Mouse (Mus musculus) gastrocnemius, postnatal 4 days (tissue): Measurements from ENCODE around the gene Supt7l. TPM values are rescaled to one million over a fixed set of nuclear protein-coding genes. Genes with fewer than 3 reads are reported as not detected.
"Not testable (repeated sequence)": the region's sequence is repeated elsewhere in the genome, so short reads cannot be mapped to it uniquely, and the experiment has no call there.

ENCODE experiments used
- DNase-seq, 2 experiments: peaks; one replicate each; pipeline ENCODE4 v3.0.0; 2021 to 2022; ENCODE audit warnings: low spot score in 2 of 2, mixed read lengths in 2 of 2
- long read RNA-seq, 2 experiments: library from polyadenylated mRNA; stranded (forward); transcript quantifications; one replicate each; pipeline ENCODE4 v2.0.0; 2021
- total RNA-seq, 2 experiments: library from RNA; stranded (reverse); gene quantifications; 2 replicates each; pipeline ENCODE4 v1.2.3; 2021

The Supt7l gene
- 10 to 100 TPM; 14.0 to 15.1 TPM for total RNA-seq
- long read RNA-seq, experiment 1, transcript Supt7l-201 (5 exons, 2,693 nt): major isoform, 12 of 15 reads
- long read RNA-seq, experiment 1, partial matches to known transcripts: 2 of 15 reads
- long read RNA-seq, experiment 1, other reads (novel, unspliced or antisense): 1 of 15 reads
- long read RNA-seq, experiment 2, transcript Supt7l-201 (5 exons, 2,693 nt): major isoform, 19 of 28 reads
- long read RNA-seq, experiment 2, partial matches to known transcripts: 3 of 28 reads
- long read RNA-seq, experiment 2, other reads (novel, unspliced or antisense): 3 of 28 reads

DNA sequence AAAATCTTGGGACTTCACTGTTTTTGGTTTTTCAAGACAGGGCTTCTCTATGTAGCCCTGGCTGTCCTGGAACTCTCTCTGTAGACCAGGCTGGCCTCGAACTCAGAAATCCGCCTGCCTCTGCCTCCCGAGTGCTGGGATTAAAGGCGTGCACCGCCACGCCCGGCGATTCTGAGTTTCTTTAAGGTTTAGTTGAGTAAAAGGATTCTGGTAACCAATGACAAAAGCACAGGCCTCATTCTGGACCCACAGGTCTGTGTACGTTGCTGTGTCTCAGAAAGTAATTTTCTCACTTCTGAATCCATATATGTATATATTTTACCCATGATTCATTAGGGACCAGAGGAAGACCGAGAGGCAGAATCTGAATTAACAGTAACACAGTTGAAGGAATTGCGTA is at the start of gene Supt7l:
Supt7l (minus strand) TSS at position 101 of the 400 bp plus-strand sequence.
- not testable (repeated sequence) for DNase-seq

DNA sequence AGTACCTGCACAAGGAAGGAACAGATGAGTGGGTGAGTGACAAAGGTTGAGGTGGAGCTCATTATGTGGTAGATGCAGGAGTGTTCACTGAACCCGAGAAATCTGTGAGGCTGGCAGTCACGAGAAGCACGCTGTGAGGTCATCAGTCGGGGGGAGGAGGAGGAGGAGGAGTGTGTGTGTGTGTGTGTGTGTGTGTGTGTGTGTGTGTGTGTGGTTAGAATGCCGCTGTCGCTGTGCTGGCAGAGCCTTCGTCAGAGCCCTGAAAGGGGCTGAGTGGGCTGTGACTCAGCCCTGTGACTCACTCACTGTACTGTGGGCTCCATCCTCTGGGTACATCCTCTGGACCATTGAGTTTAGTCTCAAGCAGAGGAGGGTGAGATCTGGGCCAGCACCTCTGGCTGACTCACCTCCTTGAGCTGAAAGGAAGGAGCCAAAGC is 49.0 kb upstream of the Supt7l start:
- no peak for DNase-seq

DNA sequence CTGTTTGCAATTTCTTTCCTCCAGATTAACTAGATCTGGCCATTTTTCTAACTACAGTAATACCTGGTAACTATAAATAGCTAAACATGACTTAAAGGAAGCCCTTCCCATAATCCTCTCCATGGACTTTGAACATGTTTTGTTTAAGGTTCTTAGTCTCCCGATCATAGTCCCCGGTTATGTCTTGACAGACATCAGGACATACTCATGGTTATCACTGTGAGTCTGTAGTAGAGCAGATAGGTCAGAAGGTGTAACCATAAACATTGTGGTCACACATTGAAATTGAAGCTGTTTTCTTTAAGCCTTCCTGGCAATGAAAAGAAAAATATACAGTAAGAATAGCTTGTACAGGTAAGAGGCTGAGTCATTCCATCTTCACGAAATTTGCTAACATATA is 46.1 kb upstream of the Supt7l start:
- no peak for DNase-seq

DNA sequence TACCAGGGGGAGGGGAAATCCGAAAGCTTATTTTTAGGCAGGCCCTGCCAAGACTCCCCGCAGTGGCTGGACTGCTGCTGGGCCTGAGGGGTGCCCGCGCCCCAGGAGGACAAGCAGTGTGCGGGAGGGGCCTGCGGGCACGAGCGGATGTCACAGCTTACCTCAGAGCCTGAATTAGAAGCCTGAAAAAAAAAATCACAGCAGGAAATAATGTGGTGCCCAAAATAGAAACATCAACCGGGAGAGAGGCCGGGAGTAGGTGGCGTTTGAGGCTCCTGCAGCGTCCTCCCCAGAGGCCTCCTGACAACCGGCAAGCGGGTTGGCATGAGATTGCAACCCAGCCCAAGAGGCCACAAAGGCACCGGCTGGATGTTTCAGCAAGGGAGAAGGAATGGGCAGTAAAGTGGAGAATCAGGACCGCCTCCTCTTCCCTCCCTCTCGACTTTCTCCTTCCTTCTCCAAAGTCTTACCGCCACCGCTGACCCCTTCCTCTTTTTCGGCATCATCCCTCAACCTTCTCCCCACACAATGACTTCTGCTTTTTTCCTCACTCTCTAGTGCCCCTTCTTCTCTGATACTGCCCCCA is 43.5 kb upstream of the Supt7l start:
- no peak for DNase-seq

DNA sequence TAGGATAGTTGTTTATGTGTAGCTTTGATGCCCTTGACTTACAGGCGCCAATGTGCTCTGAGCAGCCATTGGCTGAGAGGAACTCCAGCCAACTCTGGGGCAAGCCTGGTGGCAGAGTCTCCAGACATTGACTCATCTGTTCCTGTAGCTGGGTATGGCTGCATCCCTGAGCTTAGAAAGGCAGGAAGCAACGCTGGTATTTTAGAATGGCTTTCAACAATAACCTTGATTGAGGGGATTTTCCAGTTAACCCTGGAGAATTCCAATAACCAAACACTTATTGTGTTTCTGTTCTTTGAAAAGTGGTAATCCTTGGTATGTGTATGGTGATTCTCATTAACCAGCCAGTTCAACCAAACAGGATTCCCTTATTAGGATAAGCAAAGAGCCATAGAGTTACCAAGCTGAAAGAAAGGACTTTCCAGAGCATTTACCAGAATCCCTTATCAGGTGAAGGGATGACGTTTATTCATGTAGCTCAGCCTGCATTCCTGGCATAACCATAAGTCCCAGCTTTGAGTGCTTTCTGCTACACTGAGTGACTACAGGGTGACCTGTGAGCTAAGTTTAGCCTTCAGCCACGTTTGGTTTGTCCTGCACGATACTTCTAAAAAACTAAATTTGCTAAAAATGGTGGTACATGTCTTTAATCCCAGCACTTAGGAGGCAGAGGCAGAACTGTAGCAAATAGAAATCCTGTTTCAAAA is 40.5 kb upstream of the Supt7l start:
- DNase-seq: no peak

DNA sequence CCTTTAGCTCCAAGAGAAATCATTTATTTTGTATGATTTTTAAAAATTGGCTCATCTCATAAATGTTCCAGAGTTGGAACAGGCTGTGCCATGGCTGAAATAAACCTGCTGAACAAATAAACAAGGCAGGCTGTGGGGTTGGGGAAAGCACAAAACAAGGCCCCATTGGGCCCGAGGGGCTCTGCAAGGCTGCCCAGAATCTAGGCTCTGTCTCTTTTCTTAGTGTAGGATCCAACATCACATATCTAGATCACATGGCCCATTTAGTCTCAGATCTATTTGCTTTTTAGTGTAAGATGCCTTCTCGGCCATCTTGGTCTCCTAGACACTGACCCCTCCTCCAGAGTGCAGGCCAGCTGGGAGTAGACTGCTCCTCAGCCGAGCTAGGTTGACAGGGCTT is 38.9 kb upstream of the Supt7l start:
- DNase-seq: no peak

DNA sequence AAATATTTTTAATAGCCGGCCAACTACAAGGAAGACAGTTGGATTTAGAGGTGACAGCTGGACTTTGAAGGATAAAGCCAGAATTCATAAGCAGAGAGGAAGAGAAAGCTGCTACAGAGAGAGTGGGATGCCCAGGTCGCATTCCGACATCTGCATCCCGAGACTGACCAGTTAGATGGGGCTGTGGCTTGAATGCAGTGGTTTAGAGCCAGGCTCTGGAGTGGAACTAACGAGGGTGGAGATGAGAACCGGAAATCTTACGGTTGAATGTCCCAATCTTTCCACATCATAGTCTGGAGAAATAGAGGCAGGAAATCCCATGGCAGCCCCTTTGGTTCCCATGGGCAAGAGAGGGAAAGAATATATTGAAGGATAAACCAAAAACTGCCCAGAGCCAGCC is 38.4 kb upstream of the Supt7l start:
- DNase-seq: no peak

DNA sequence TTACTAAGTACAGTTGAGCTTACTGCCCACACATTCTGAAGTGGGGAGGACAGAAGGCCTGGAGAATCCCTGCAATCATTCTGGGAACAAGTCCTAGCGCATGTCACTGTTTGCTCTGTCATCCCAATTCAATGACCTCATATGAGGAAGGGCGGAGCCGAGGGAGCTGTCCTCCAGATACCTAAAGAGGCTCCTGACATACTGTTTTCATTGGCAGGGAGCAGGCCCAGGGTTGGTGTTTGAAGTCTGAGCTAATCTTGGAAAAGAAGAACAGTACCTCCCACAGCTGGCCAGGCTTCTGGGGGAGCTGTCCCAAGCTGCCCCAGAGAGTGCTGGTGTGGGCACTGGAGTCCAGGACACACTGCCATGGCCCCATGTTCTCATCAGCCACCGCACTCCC is 37.4 kb upstream of the Supt7l start:
- DNase-seq: no peak

DNA sequence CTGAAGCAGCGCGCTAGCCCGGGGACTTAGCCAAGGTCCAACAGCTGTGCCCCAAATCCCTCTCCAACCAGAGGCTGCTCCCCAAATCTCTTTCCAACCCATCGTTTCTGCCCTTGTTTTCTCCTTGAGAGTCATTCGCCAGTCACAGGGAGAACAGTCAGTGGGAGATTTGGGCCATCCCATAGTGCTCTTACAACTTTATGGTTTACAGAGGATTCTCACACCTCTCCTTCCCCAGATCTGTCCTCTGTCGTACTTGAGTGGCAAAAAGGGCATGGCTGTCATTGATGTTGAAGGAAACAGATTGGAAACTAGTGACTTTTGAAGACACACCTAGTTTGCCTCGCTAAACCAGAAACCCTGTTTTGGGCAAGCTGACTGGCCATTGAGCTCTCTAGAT is 36.3 kb upstream of the Supt7l start:
- DNase-seq: no peak

DNA sequence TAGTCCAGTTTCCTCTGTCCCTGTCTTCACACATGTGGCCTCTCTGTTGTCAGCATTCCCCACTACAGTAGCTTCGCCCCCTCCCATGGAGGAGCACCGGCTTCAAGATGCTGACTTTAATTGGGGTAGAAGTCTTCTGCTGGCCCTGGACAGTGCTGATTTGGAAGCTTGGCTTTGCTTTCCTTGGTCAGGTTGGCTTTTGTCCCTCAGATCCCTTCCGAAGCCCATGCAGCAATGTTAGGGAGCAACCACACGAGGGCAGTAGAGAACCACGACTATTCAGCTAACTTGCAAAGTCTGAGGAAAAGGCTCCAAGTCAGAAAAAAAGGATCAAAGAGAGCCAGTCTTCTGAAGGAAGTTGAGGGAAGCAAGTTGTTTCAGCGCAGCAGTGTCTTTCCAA is 35.9 kb upstream of the Supt7l start:
- DNase-seq: peak; percentile 45 to 68

DNA sequence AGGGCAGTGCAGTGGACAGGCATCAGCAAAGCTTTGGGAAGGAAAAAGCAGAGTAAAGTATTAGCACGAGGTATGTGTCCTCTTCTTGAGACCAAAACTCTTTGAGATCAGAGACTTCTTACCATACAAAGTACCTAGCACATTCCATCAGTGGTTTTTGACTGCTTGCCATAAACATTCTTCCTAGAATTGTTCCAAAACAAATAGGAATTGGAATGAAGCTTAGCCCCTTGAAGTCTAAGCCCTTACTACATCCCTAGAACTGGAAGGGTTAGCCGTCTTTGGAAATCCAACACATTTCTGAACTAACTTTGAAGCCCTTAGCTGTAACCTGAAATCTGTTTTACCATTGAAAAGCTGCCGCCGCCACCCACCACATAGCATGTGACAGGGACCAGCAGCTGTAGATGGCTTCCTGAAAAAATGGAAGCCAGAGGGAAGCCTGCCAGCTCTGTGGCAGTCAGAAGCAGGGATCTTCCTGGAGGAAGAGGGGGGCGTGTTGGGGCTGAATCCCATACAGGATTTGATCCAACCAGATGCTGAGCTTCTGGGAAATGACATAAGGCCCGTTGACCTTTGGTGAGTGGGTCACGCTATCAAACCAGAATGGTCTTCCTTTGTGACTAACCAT is 34.5 kb upstream of the Supt7l start:
- peak in 1 of 2 experiments; percentile 41 for DNase-seq

DNA sequence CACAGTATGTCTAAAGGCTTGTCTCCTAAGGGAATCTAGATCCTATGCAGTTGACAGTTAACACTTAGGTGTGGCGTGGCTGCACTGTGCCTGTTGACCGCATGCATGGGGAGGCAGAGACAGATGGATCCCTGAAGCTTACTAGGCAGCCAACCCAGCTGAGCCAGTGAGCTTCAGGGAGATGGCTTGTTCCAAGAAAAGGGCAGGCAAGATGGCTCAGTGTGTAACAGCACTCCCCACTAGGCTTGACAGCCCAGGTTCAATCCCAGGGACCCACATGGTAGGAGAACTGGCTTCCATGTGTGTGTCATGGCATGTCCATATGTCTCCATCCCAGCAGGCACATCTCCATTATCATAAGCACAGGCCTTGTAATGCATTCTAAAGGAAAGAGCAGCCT is 32.7 kb upstream of the Supt7l start:
- DNase-seq: no peak

DNA sequence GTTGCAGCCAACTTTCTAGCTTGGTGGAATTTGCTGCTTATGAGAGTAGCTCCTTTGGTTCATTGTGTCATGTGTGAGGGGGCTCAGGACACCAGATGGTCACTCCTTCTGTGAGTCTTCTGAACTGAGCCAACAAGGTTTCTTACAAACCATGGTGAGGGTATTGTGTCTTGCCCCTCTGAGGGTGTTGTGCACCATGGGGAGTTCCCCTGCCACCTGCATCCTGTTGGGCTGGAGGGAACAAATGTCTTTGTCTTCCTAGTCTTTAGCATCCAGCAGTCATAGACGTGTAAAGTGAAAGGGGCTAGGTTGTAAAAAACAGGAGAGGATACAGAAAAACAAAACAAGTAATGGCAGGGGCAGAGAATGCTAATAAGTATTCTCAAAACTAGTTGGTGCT is 31.8 kb upstream of the Supt7l start:
- no peak for DNase-seq

DNA sequence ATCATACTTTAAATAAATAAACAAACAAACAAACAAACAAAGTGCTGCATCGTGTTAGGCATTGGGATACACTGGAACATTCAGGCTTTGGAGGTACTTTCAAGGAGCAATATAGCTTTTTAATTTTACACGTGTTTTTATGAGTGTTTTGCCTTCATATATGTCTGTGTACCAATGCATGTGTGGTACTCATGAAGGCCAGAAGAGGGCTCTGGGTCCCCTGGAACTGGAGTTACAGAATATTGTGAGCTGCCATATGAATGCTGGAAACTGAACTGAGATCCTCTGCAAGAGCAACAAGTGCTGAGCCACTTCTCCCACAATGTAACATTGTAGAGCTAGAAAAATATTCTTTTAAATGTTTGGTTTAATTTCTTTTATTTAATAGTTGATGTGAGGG is 7.6 kb upstream of the Supt7l start:
- DNase-seq: no peak

DNA sequence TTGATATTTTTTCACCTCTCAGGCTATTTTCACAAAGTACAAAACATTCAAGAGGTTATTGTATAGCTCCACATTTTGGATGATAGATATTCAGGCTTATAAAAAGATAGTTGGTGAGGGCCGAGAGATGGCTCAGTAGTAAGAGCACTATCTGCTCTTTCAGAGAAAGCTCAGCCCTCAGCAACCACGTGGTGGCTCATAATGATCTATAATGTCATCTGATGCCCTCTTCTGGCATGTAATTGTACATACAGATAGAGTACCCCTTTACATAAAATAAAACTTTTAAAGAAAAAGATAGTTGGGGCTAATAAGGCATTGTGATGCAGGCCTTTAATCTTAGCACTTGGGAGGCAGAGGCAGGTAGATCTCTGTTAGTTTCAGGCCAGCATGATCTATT is 953 bp upstream of the Supt7l start:
- DNase-seq: no peak

DNA sequence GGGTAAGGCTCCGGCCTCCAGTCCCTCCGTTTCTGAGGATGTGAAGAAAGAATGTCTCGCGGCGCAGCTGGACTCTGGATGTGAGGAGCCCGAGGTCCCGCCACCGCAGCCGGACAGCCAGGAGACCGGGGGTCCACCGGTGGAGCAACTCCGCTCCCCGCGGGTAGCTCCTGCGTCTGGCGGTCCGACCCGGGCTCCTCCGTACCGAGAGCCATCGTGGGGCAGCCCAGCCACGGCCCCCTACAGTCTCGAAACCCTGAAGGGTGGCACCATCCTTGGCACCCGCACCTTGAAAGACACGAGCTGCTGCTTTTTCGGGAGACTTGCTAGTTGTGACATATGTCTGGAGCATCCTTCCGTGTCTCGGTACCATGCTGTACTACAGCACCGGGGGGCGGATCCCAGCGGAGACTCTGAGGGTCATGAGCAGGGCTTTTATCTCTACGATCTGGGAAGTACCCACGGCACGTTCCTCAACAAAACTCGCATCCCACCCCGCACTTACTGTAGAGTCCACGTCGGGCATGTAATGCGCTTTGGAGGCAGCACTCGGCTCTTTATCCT is 408 bp downstream of the Supt7l start:
- DNase-seq: peak; percentile 21 to 26

DNA sequence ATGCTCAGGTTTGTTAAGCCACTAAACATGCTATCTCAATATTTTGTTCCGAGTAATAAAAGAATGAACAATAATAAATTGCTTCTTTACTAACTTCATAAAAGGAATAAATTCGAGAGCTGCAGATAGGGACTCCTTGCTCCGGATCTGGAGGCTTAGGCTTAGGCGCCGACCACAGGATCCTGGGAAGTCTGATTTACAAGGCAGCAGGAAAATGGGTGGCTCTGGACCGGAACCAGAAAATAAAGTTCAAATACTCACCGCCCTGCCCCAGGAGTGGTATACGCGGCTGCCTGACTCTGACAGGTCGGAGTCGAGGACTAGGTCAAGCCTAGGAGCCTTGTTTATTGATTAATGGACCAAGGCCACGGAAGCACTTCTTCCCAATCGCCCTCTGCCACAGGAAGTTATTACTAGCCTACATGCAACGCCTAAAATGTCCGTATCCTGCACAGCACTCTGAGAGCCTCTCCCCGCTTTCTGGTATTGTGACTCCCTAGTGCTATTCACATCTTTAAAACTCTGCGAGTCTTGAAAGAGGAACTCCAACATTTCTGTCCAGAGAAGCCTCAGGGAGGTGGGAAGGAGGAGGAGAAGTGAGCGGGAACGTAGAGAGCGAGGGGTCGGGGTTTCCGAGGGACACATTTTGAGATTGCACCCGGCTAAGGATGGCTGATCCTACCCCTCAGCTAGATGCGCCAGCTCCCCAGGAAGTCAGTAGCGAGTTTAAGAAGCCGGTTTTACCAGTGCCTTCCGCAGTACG is 1.1 kb downstream of the Supt7l start, which contains the start of gene Slc4a1ap:
Slc4a1ap (plus strand) TSS at position 642 of the 763 bp plus-strand sequence.
- DNase-seq: peak; percentile 57 to 78

DNA sequence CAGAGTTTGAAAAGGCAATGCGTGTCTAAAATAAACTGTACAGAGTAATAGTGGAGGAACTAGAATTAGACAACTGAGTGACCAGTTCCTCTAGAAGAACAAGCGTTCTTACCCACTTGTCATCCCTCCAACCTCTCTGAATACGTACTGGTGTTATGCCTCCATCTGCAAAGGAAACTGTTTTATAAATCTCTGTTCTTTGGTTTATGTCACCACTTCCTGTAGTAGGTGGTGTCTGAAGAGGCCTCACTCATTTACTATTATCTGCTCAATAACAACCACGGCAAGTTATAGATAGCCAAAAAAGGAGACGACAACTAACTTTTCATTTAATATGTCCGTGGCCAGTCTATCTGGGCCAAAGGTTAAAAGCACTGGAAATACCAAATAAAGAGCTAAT is 7.1 kb downstream of the Supt7l start:
- no peak for DNase-seq

DNA sequence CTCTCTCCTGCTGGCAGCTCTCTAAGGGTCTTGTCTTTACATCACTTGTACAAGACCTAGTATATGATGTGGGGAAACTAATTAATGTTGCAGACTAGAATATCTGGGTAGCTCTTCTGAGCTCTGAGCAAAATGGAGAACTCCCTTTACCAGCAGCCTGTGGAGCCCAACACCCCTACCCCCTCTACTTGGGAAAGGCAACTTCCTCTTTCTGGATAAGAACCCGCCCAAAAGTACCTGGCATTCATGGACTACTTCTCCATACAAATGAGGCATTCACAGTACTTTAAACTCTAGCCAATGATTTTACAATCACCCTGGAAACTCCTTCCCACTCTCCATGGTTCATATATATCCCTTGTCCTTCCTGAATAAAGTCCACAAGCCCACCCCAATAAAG is 15.1 kb downstream of the Supt7l start:
- DNase-seq: no peak

DNA sequence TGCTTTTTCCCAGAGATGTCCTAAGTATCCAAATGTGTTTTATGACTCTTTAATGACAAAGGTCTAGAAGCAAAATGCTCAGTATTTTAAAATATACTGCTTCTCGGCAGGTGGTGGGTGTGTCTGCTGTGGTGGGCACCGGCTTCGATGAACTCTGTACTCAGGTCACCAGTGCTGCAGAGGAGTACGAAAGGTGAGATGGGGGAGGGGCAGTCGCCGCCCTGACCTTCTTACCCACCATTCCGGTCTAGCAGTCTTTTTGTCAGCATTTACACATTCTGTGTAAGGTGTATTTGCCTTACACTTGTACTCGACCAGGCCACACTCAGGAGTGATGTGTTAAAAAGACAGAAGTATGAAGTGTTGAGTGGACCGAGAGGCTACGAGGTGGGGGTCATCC is 22.8 kb downstream of the Supt7l start:
- DNase-seq: no peak
